Mouse (Mus musculus) liver, embryonic 14.5 days (tissue): Measurements from ENCODE around the gene Clmn.

Experiments used
- CTCF ChIP-seq: IDR thresholded peaks from 2 replicates; pipeline ENCODE4 v1.5.1; 2016; ENCODE audit warnings: antibody characterized with exemption, low read depth, control low read depth
- EP300 ChIP-seq: IDR thresholded peaks from 2 replicates; pipeline ENCODE4 v1.6.1; 2016; ENCODE audit warnings: antibody characterized with exemption, low read depth

GRCm38 (mm10) chr12:104829596-104830282 is 35.1 kb downstream of the Clmn start:
- TF ChIP-seq CTCF (peak; percentile 59), EP300 (no peak)
